Mouse (Mus musculus) T-helper 17 cell (primary cell): ENCODE measurements at regions not wholly inside any gene's neighbourhood (a gene's known extent, or its start where the extent isn't known, plus 50 kb on each side); places are given as distances from the start of the nearest gene placed in this dataset.

Experiments
- in situ Hi-C, 2 experiments: fragments of 300-600 bp; cut with MboI, MseI; formaldehyde crosslinking; loops; 1 replicate in 1 of 2; 2 replicates in 1 of 2; pipeline ENCODE4 v1.15.1; 2025; ENCODE audit warnings: high pct_unique_total_duplicates in 2 of 2

DNA sequence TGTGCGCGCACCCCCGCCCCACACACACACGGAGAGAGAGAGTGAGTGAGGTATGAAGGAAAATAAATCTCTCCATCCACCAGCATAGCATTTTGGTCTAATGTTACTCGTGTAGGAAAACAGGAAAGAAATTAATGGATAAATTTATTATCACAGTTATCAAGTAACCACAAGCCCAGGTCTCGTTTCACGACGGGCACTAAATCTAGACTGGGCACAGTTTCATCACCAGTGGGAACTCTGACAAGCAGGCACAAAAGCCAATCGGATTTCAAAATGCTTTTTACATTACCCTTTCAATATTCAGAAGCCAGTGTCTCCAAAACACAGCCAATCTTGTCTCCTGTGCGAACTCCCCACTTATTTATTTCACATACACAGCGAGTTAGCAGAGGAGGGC lies 244.9 kb upstream of the Lrtm1 start:
- in situ Hi-C loops = no loop called here

DNA sequence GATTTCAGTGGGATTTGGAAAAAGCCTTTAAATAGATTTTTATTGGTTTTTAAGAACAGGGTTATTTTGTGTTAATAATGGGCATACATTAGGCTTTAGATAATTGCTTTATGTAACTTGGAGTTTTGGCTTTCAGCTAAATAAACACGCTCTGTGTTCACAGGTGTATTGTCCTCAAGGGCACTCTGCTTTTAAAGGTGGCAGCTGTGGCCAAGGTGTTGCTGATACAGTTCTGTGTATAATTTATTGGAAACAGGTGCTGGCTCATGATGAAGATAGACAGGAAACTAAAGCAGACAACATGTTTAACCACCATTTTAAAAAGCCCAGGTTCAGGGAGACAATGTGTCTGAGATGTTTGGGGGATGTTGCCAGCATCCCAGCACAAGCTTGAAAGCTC lies 242.3 kb upstream of the Lrtm1 start:
- in situ Hi-C loops = no loop called here

DNA sequence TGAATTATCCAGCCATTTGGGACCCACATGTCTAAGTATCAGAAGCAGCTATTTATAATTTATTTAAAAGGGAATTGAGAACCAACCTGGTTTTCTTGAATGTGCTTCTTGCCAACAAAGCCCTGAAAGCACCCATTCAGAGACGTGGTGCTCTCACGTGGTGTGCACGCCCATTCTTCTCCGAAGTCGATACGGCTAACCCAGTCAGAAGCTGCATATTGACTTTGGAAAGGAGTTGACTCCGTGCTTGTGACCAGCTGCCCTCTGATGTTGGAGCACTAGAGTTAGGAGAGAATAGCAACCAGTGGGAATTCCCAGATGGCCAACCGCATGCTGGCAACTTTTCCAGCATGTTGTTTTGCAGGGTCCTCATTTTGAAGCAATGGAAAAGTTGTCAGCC lies 240.2 kb upstream of the Lrtm1 start:
- in situ Hi-C loops = no loop called here

DNA sequence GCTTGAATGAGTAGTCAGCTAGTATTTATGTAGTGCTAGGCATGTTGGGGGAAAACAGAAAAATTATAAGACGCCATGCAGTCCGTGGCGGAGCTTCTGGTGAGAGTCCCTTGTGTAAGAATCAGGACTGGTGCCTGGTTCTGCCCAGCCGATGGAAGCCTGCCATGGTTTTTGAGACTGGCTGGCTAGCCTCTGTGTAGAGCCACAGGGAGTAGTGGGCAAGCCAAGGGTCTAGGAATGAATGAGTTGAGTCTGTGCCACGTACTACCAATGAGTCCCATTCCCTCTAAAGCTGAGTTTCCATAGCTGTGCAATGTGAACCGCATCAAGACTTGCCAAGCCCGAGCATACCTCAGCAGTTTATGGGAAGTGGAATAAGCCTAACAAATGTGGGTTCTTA lies 236.3 kb upstream of the Lrtm1 start:
- in situ Hi-C loops = no loop called here

DNA sequence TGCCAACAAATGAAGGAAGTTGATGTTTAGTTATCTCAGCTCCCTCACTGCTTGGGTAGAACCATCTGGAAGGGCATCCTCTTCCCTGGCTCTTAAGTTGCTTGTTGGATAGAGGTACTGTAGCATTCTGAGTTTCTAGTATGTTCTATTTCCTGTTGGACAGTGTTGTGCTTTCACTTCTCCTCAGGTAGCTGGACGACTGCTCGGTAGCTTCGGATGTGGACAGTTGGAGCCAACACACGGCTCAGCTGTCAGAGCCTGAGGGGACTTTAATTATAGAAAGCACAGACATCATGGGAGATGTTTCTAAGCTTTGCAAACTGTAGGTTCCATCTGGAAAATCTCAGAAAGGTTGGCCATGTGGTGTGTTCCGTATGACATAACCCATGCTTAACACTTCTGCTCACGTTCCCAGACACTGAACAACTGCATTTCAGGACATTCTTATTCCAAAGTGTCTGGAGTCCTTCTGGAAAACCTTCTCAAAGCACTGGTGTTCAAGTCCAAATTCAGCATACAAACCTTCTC lies 233.8 kb upstream of the Lrtm1 start:
- in situ Hi-C loops = no loop called here

DNA sequence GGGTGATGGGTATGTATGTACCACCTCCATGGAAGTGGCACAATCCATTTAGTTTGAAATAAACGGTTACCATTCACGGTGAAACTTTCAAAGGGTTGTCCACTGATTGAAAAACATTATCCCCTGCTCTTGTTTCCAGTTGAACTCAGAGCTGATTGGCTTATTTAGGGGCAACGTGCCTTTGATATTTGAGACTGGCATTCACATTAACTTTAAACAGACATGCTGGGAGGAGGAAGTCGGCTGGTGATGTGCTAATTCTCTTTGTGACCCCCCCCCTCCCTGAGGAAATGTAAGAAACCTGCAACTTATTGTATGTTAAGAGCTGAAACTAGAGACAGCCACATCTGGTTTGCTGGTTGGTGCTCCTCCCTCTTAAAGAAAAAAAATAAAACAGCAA lies 219.7 kb upstream of the Lrtm1 start:
- in situ Hi-C loops = no loop called here

DNA sequence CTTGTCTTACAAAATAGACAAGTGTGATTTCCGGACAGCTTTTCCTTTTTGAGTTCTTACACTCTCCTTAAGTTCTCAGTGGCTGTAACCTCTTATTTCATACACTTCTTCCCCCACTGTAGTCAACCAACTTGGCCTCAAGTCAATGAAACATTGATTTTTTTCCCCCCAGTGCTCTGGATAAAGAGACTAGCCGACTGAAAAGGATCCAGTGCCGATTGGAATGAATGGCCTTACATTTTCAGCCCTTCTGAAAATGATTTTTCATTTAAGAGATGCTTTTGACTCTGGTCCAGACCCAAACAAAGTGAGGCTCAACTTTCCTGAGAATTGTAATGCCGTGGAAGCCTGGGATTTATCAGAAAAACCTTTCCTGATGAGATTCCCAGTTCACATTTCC lies 216.3 kb upstream of the Lrtm1 start:
- in situ Hi-C loops = loop anchor here in 1 of 2 experiments (10.0 kb wide), 1 partner anchor 227 kb away; no protein-coding TSS in a partner anchor

DNA sequence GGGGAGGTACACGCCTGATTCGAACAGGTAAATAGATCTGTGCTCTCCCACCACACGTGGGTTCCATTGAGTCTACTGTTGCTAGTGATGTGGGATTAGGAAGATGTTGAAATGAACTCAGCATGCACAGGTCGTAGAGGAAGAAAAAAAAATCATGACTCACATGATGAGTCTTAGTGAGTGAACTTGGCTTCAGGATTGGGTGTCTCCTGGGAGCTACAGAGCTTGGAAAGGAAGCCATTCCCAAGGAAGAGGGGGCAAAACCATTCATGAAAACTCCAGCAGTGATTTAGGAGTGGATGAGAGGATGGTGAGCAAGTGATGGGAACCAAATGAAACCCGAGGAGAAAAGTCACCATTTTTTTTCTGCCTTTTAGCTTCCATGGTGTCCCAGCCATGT lies 215.9 kb upstream of the Lrtm1 start:
- in situ Hi-C loops = loop anchor here in 1 of 2 experiments (10.0 kb wide), 1 partner anchor 227 kb away; no protein-coding TSS in a partner anchor

DNA sequence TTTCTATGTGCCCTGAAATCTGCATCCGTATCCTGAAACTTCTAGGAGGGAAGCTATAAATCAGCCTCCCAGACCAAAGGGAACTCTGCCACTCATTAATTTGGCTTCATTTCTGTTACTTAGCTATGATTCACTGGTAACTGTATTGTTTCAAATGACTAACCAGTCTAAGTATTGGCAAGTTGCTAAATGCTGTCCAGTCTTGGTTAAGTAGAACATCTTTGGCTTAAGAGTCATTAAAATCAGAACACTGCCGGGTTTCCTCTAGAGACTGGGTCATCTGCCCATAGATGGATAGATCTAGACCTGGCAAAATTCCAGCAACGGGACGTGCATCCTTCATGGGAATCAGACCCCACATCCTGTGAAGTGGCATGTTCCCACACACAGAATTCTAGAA lies 209.9 kb upstream of the Lrtm1 start:
- in situ Hi-C loops = loop anchor here in 1 of 2 experiments (10.0 kb wide), 1 partner anchor 233 kb away; no protein-coding TSS in a partner anchor

DNA sequence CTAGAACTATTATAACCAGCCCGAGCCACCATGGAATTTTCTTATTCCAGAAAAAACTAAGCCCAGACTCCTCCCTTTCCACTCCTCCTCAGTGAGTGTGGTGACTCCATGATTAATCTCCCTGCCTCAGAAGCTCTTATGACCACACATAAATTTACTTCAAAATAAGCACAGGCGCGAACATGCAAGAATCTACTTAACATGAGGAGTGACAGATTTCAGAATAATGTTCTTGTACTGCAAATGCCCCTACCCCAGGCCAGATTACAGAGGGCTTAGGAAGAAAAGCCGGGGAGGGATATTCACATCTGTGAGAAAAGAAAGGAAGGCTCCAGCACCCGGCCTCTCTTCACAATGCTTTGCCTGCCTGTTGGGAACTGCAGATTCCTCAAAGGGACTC lies 208.7 kb upstream of the Lrtm1 start:
- in situ Hi-C loops = loop anchor here in 1 of 2 experiments (10.0 kb wide), 1 partner anchor 235 kb away; no protein-coding TSS in a partner anchor

DNA sequence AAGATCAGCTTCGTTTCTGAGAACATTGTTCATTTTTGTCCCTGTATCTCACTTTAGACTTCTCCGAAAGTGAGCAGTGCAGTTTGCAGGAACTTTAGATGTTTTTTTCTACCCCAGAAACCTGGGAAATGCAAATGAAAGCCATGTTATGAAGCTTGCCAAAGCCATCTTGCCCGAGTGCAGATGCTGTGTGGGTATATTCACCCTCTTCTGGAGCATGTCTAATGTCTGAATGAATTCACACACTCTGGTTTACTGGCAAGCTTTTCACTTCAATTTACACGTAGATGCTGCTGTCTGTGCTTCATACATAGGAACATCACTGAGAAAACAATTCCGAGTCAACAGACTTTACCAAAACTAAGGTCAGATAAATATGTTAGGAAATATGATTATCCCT lies 197.0 kb upstream of the Lrtm1 start:
- in situ Hi-C loops = no loop called here

DNA sequence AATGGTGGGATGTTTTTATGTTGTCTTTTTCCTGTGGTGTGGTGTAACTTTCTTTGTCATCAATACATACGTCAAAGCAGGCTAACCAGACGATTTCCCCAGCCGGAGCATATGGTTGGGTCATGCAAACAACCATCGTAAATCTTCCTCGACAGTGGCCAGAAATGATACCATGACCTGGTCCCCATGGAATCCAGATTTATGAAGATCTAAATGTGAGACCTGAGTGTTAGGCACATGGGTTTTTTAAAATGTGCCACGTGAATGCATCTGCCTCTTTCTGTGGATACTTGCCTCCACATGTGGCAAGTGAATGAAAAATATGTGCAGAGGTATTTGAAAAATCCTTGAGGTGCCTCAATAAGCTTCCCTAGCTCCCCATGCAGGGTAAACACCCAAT lies 190.8 kb upstream of the Lrtm1 start:
- in situ Hi-C loops = no loop called here

DNA sequence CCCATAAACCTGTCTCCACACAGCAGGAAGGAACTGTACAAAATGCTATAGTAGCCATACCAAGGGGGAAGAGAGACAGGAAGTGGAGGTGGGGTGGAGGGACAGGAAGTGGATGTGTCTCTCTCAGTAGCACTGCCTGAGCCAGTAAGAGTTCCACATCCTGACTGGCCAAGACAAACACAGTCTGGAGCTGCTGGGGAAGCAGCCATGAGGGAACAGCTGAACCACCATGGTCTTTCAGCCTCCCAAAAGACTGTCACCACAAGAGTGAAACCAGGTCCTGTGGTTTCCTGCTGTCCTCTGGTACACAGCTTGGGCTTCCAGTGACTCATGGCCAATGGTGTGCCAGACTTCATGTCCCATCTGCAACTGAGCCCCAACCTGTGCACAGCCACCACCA lies 180.9 kb upstream of the Lrtm1 start:
- in situ Hi-C loops = no loop called here

DNA sequence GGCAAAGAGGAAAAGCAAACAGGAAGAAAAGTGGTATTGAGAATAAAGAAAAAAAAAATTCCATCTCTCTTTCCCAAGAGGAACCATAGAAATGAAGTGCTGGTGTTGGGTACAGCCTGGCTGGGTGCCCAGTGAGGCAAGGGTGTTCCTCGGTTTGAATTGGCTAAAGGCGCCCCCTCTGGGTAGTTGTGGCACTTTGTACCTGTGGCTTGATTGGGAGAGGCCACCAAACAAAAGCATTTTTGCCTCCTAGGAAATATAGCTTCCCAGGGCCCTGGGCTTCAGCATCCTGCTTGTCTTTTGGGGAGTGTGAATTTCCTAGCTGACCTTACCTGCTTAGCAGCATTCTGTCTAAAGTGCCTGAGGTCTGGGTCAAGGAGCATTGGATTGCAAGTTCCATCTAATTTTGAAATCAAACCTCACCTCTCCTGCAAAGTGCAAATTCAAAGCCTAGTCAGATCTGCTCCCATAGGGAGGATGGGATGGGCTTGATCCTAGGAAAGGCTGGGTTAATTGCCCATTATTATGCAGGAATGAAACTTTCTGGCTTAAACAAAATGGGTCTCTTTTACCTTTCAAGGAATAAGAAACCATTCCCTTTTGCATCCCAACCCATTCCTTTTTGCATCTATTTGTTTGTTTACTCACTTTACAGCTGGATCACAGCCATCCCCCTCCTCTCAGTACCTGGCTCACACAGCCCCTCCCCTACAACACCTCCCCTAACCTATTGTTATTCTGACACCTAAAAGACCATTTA lies 169.0 kb upstream of the Lrtm1 start:
- in situ Hi-C loops = no loop called here
